Mouse (Mus musculus): ENCODE data around the gene Tmem179. TPM values are rescaled to one million over a fixed set of nuclear protein-coding genes. Genes with fewer than 3 reads are reported as not detected.

Tmem179 gene
- total and polyA plus RNA-seq, 2 experiments from 2014 or later: 96.2 to 141 TPM

DNA sequence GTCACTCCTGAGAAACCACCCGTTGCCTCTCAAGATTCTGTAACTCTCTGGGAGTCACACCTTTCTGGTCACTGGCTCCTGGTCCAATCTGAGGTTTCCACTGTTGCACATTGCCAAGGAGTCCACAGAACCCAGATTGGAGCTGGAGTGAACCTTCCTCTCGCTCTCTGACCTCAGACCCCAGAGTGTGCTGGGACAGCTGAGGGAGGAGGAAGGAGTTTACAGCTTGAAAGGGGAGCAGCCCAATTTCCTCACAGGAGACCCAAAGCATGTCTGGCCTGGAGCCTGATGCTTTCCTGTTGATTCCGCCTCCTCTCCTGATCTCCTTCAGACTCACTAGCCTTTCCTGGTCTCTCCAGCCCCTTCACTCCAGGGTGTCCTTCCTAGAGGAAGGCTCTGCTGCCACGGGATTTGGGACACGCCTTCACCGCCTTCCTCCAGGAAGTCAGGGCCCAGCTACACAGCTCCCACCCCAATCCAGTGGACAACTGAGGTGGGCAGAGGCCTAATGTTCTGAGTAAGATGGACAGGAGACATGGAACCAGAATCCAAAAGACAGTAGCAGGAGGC, 60.3 kb downstream of the Tmem179 start:
- TF ChIP-seq CTCF (IDR thresholded peaks at IDR 0.05; ENCODE audit: low read depth): no peak
- Histone ChIP-seq H3K4me1 (ENCODE audit: insufficient read depth, low read length) (peaks cover 5% of the 10 kb centered on the region; the same call in 1 of the 2 replicates), H3K9ac (replicated peaks; ENCODE audit: low read length) (no peak overlapping the region), H3K27me3 (ENCODE audit: insufficient read depth, low read length) (no peaks in the 10 kb centered on the region), H3K4me2 (ENCODE audit: low read depth, low read length) (no peak overlapping the region), H3K27ac (no peak overlapping the region), H3K4me3 (ENCODE audit: low read length) (no peak overlapping the region), H3K9me3 (ENCODE audit: low read length) (no peaks in the 10 kb centered on the region), H3K36me3 (ENCODE audit: insufficient read depth, low read length) (no peaks in the 10 kb centered on the region)
- no peak for DNase-seq (ENCODE audit: low spot score)
- no peak for ATAC-seq
- 80% methylated on average over 6 of the region's 6 CpGs for WGBS

GRCm38 (mm10) chr12:112451826-112452225, 64.7 kb downstream of the Tmem179 start:
- no peak for TF ChIP-seq CTCF (IDR thresholded peaks at IDR 0.05; ENCODE audit: low read depth)
- Histone ChIP-seq H3K9ac (replicated peaks; ENCODE audit: low read length) (no peak overlapping the region), H3K4me2 (ENCODE audit: low read depth, low read length) (no peak overlapping the region), H3K36me3 (ENCODE audit: insufficient read depth, low read length) (no peaks in the 10 kb centered on the region), H3K27me3 (ENCODE audit: insufficient read depth, low read length) (no peaks in the 10 kb centered on the region), H3K9me3 (ENCODE audit: low read length) (no peaks in the 10 kb centered on the region), H3K4me1 (ENCODE audit: insufficient read depth, low read length) (peaks cover 13% of the 10 kb centered on the region), H3K4me3 (ENCODE audit: low read length) (no peak overlapping the region), H3K27ac (no peak overlapping the region)
- WGBS: 75% methylated on average over 9 of the region's 9 CpGs
- DNase-seq (ENCODE audit: low spot score) (no peak), ATAC-seq (no peak)

DNA sequence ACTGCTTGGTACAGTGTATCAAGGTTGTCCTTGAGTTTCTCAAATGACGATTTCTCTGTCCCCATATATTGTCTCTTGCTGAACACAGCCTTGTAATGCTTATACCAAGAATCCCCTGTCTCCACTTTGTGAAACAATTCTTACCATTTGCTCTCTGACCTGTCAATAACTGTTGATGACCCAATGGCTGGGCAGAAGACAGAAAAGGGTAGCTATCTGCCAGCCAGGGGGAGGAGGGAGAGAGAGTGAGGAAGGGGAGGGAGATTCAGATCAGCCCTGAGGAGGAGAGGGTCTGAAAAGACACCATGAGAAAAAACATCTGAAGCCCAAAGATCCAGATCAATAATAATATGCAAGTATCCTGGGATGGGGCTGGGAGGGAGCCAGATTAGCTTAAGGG, 65.2 kb downstream of the Tmem179 start:
- WGBS: 86% methylated on average over 1 of the region's 1 CpGs
- H3K9ac ChIP-seq (replicated peaks; ENCODE audit: low read length): no peak overlapping the region
- no peaks in the 10 kb centered on the region for H3K36me3 ChIP-seq (ENCODE audit: insufficient read depth, low read length)
- ATAC-seq: no peak; the same call in 1 of the 2 replicates
- no peak overlapping the region for H3K4me2 ChIP-seq (ENCODE audit: low read depth, low read length)
- DNase-seq (ENCODE audit: low spot score): no peak
- no peak for TF ChIP-seq CTCF (IDR thresholded peaks at IDR 0.05; ENCODE audit: low read depth)
- no peaks in the 10 kb centered on the region for H3K27me3 ChIP-seq (ENCODE audit: insufficient read depth, low read length)
- no peak overlapping the region for H3K4me3 ChIP-seq (ENCODE audit: low read length)
- H3K9me3 ChIP-seq (ENCODE audit: low read length): no peaks in the 10 kb centered on the region
- H3K27ac ChIP-seq: no peak overlapping the region
- H3K4me1 ChIP-seq (ENCODE audit: insufficient read depth, low read length): peaks cover 13% of the 10 kb centered on the region

DNA sequence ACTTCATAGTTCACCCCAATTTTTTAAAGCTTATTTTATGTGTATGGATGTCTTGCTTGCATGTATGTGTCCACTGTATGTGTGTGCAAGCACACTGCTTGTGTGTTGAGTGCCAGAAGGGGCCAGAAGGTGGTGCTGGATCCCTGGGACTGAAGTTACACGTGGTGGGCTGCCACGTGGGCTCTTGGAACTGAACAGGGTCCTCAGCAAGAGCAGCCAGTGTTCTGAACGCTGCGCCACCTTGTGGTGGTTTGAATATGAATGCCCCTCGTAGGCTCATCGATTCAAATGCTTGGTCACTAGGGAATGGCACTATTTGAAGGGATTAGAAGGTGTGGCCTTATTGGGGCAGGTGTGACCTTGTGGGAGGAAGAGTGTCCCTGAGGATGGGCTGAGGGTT, 65.7 kb downstream of the Tmem179 start:
- WGBS: 22% methylated on average over 6 of the region's 6 CpGs
- no peak overlapping the region for H3K27ac ChIP-seq

More for the DNA sequence above, 65.7 kb downstream of the Tmem179 start:
- Histone ChIP-seq H3K36me3 (ENCODE audit: insufficient read depth, low read length) (no peaks in the 10 kb centered on the region), H3K4me1 (ENCODE audit: insufficient read depth, low read length) (peaks cover 13% of the 10 kb centered on the region), H3K27me3 (ENCODE audit: insufficient read depth, low read length) (no peaks in the 10 kb centered on the region), H3K4me2 (ENCODE audit: low read depth, low read length) (no peak overlapping the region), H3K9me3 (ENCODE audit: low read length) (no peaks in the 10 kb centered on the region), H3K9ac (replicated peaks; ENCODE audit: low read length) (no peak overlapping the region), H3K4me3 (ENCODE audit: low read length) (no peak overlapping the region)
- peak; percentile 79 for TF ChIP-seq CTCF (IDR thresholded peaks at IDR 0.05; ENCODE audit: low read depth)
- ATAC-seq (peak; percentile 69), DNase-seq (ENCODE audit: low spot score) (peak; percentile 82)

Other genes starting within 250 kb of the Tmem179 start
- gene A530016L24Rik, start 27.3 kb downstream of the Tmem179 start, total RNA-seq (2014; rRNA removed): not detected in 2 replicates
- 0.11 TPM in 1 of 2 replicates, not detected in the other for gene A530016L24Rik, start 27.3 kb downstream of the Tmem179 start, polyA plus RNA-seq (2015; fragmentation: Nextera tagmentation; extraction: Ambion mirVana)
- gene Inf2, start 72.0 kb upstream of the Tmem179 start, total RNA-seq (2014; rRNA removed): 5.9 and 6.3 TPM in 2 replicates
- 0.96 and 1.4 TPM in 2 replicates for gene Inf2, start 72.0 kb upstream of the Tmem179 start, polyA plus RNA-seq (2015; fragmentation: Nextera tagmentation; extraction: Ambion mirVana)
- gene Adssl1, start 103.3 kb upstream of the Tmem179 start, total RNA-seq (2014; rRNA removed): 2.6 and 7.5 TPM in 2 replicates
- 8.4 and 9.2 TPM in 2 replicates for gene Adssl1, start 103.3 kb upstream of the Tmem179 start, polyA plus RNA-seq (2015; fragmentation: Nextera tagmentation; extraction: Ambion mirVana)
- gene Siva1, start 127.9 kb upstream of the Tmem179 start, total RNA-seq (2014; rRNA removed): 24.1 and 34.8 TPM in 2 replicates
- 59.3 and 62.2 TPM in 2 replicates for gene Siva1, start 127.9 kb upstream of the Tmem179 start, polyA plus RNA-seq (2015; fragmentation: Nextera tagmentation; extraction: Ambion mirVana)
- 179 and 197 TPM in 2 replicates for gene Akt1, start 158.1 kb upstream of the Tmem179 start, total RNA-seq (2014; rRNA removed)
- gene Akt1, start 158.1 kb upstream of the Tmem179 start, polyA plus RNA-seq (2015; fragmentation: Nextera tagmentation; extraction: Ambion mirVana): 90.8 and 97.4 TPM in 2 replicates
- gene Zbtb42, start 162.1 kb upstream of the Tmem179 start, total RNA-seq (2014; rRNA removed): 3.3 and 12.1 TPM in 2 replicates
- gene Zbtb42, start 162.1 kb upstream of the Tmem179 start, polyA plus RNA-seq (2015; fragmentation: Nextera tagmentation; extraction: Ambion mirVana): 2.2 and 3.7 TPM in 2 replicates
- 118 and 123 TPM in 2 replicates for gene Cep170b, start 203.7 kb upstream of the Tmem179 start, total RNA-seq (2014; rRNA removed)
- gene Cep170b, start 203.7 kb upstream of the Tmem179 start, polyA plus RNA-seq (2015; fragmentation: Nextera tagmentation; extraction: Ambion mirVana): 34.0 and 39.0 TPM in 2 replicates
- 10.5 and 14.5 TPM in 2 replicates for gene Pld4, start 243.9 kb upstream of the Tmem179 start, total RNA-seq (2014; rRNA removed)
- gene Pld4, start 243.9 kb upstream of the Tmem179 start, polyA plus RNA-seq (2015; fragmentation: Nextera tagmentation; extraction: Ambion mirVana): 9.4 and 10.8 TPM in 2 replicates